Mouse (Mus musculus): ENCODE data around the gene Rapsn. TPM values are rescaled to one million over a fixed set of nuclear protein-coding genes. Genes with fewer than 3 reads are reported as not detected.

The Rapsn gene
- polyA plus RNA-seq, 1 experiment from 2014 or later = 2.6 TPM

GRCm38 (mm10) chr2:91058435-91058834 is 23.0 kb downstream of the Rapsn start:
- H3K9ac ChIP-seq = no peak overlapping the region
- peaks cover 9% of the 10 kb centered on the region for H3K4me1 ChIP-seq
- peaks cover 81% of the 10 kb centered on the region for H3K36me3 ChIP-seq (replicated peaks)
- no peaks in the 10 kb centered on the region for H3K9me3 ChIP-seq
- no peak for ATAC-seq (ENCODE audit: low FRiP score)
- H3K27me3 ChIP-seq = no peaks in the 10 kb centered on the region
- 94% methylated on average over 5 of the region's 5 CpGs for WGBS
- no peak overlapping the region for H3K4me2 ChIP-seq
- H3K27ac ChIP-seq = no peak overlapping the region
- no peak overlapping the region for H3K4me3 ChIP-seq (replicated peaks)

GRCm38 (mm10) chr2:91059376-91059775 is 24.0 kb downstream of the Rapsn start:
- no peak for ATAC-seq (ENCODE audit: low FRiP score)
- Histone ChIP-seq H3K4me1 (peaks cover 9% of the 10 kb centered on the region), H3K36me3 (replicated peaks) (peaks cover 91% of the 10 kb centered on the region), H3K9ac (no peak overlapping the region), H3K27me3 (no peaks in the 10 kb centered on the region), H3K27ac (no peak overlapping the region), H3K9me3 (no peaks in the 10 kb centered on the region), H3K4me2 (no peak overlapping the region), H3K4me3 (replicated peaks) (no peak overlapping the region)
- 98% methylated on average over 2 of the region's 2 CpGs for WGBS

DNA sequence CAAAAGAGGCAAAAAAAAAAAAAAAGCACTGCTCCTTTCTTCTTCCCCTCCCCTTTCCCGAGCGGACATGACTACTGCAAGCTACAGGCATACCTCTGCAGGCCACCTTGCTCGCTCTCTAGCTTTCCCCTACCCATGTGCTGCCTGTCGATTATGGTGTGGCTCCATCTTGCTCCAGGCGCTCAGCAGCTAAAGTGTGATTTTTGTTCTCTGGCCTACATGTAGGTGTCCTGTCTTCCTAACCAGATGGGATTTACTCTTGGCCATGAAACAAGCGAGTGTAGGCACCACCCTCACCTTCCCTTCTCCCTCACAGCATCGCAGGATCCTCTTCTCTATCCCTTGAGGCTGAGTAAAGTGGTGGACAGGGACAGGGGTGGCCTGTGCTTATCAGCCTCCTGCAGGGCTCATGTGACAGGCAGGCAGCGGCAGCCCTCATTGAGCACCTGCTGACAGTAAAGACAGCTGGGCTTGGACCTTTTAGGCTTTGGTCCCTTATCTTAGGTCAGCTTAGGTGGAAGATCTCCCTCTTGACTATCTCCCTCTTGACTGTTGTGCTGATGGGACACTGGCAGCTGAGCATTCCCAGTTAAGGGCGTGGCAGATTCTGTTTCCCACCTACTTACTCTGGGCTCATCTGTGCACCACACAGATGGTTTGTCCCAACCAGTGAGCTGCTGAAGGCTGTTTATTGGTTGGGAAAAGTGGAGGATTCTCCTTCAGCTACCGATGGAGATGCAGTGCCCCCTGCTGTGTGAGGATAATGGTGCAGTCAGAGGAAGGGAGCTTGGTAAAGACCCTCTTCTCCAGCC is 25.3 kb downstream of the Rapsn start:
- peak; percentile 40; the same call in 1 of the 2 replicates for ATAC-seq (ENCODE audit: low FRiP score)
- no peaks in the 10 kb centered on the region for H3K9me3 ChIP-seq
- H3K9ac ChIP-seq = no peak overlapping the region
- no peaks in the 10 kb centered on the region for H3K4me1 ChIP-seq
- no peak overlapping the region for H3K4me3 ChIP-seq (replicated peaks)
- H3K27ac ChIP-seq = no peak overlapping the region
- H3K4me2 ChIP-seq = no peak overlapping the region
- 81% methylated on average over 10 of the region's 10 CpGs for WGBS
- H3K27me3 ChIP-seq = no peaks in the 10 kb centered on the region
- H3K36me3 ChIP-seq (replicated peaks) = peaks cover 94% of the 10 kb centered on the region

DNA sequence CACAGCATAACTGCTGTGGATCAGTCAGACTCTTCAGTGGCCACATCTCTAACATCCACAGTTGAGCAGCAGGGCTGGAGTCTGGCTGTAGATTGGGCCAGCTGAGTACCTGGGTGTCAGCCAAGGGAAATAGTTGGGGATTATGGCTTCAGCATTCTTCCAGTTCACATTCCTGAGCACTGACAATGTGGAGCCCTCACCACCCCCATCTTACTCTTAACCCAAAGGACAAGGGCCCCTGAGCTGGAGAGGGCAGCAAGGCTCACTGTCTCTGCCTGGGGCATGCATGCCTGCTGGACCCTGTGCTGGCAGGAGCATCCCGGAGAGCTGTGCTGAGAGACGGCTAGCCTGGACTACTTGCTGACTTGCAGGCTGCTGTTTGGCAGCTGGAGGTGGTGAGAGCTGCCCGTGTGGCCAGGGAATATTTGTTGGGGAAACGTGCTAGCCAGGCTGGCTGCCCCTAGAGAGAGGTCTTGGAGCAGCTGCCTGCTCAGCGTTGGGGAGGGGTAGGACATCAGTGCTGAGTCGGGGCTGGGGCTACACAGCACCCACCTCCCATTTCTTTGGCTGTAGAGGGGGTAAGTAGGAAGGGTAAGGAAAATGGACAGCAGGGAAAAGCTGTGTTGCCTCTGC is 26.5 kb downstream of the Rapsn start:
- Histone ChIP-seq H3K9ac (no peak overlapping the region), H3K4me1 (no peaks in the 10 kb centered on the region), H3K4me2 (no peak overlapping the region), H3K9me3 (no peaks in the 10 kb centered on the region), H3K27me3 (no peaks in the 10 kb centered on the region), H3K36me3 (replicated peaks) (peaks cover 85% of the 10 kb centered on the region), H3K4me3 (replicated peaks) (no peak overlapping the region), H3K27ac (0 out of 2 replicates have a peak overlapping the region, but pooled peaks have one; percentile 19)
- ATAC-seq (ENCODE audit: low FRiP score) = no peak
- WGBS = 88% methylated on average over 6 of the region's 6 CpGs

DNA sequence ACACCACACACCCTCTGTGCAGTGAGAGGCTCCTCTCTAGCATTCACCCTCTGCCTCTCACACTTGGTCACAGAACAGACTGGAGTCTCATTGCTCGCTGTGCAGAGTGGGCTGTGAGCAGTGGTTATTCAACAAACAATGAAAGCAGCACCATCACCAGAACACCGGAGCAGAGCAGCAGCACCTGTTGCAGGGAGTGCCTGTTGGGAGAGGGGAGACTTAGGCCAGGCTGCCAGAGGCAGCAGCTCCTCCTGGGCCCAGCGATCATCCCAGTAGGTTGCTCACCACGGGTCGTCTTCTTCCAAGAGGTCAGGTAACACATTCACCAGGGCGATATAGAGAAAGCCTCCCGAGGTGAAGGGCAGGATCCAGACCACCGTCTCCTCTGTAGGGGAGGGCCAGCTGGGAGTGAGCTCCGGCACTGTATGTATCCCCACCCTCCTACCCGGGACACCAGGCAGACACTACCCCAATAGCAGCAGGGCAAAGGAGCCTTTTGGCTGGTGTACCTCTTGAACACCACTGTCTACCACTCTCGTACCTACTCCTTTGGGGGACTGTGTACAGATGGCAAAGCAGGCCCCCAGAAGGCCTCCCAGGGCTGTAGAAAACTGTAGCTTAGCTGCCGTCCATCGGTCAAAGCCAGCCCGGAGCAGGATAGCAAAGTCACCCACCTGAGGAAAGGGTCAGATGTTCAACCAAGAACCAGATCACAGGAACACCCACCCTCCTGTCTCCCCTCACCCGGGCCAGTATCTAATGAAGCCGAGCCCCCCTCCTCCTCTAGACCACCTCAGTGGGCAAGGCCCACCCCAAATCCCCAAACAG is 27.6 kb downstream of the Rapsn start:
- no peak overlapping the region for H3K27ac ChIP-seq
- H3K9ac ChIP-seq = no peak overlapping the region
- no peak for ATAC-seq (ENCODE audit: low FRiP score)
- H3K4me1 ChIP-seq = no peaks in the 10 kb centered on the region
- no peaks in the 10 kb centered on the region for H3K27me3 ChIP-seq
- WGBS = 89% methylated on average over 16 of the region's 16 CpGs
- peaks cover 74% of the 10 kb centered on the region for H3K36me3 ChIP-seq (replicated peaks)
- H3K4me2 ChIP-seq = no peak overlapping the region
- no peaks in the 10 kb centered on the region for H3K9me3 ChIP-seq
- no peak overlapping the region for H3K4me3 ChIP-seq (replicated peaks)

DNA sequence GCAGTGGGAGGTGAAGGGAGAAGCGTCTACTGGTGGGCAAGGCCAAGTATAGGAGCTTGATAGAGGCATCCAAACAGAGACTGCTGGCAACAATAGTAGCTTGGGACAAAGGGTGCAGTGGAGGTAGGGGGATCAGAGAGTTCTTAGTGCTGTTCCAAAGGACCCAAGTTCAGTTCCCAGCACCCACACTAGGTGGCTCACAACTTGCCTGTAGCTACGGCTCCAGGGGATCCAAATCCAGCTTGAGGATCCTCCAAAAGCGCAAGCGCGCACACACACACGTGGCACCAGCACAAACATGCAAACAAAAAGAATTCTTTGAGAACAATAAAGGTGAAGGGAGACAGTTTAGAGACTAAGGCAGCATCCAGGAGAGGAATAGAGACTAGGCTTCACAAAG is 28.8 kb downstream of the Rapsn start:
- Histone ChIP-seq H3K9me3 (no peaks in the 10 kb centered on the region), H3K27me3 (no peaks in the 10 kb centered on the region; the same call in 1 of the 2 replicates), H3K4me3 (replicated peaks) (no peak overlapping the region), H3K9ac (no peak overlapping the region), H3K27ac (no peak overlapping the region), H3K4me2 (no peak overlapping the region), H3K36me3 (replicated peaks) (peaks cover 62% of the 10 kb centered on the region), H3K4me1 (peaks cover 10% of the 10 kb centered on the region)
- ATAC-seq (ENCODE audit: low FRiP score) = no peak
- 85% methylated on average over 6 of the region's 6 CpGs for WGBS

GRCm38 (mm10) chr2:91065544-91065943 is 30.1 kb downstream of the Rapsn start:
- H3K4me2 ChIP-seq = no peak overlapping the region
- 45% methylated on average over 3 of the region's 3 CpGs for WGBS
- no peak overlapping the region for H3K4me3 ChIP-seq (replicated peaks)
- ATAC-seq (ENCODE audit: low FRiP score) = no peak
- peaks cover 51% of the 10 kb centered on the region for H3K36me3 ChIP-seq (replicated peaks)
- no peaks in the 10 kb centered on the region; the same call in 1 of the 2 replicates for H3K27me3 ChIP-seq
- no peaks in the 10 kb centered on the region for H3K9me3 ChIP-seq
- H3K27ac ChIP-seq = no peak overlapping the region
- no peak overlapping the region for H3K9ac ChIP-seq
- peaks cover 17% of the 10 kb centered on the region for H3K4me1 ChIP-seq

DNA sequence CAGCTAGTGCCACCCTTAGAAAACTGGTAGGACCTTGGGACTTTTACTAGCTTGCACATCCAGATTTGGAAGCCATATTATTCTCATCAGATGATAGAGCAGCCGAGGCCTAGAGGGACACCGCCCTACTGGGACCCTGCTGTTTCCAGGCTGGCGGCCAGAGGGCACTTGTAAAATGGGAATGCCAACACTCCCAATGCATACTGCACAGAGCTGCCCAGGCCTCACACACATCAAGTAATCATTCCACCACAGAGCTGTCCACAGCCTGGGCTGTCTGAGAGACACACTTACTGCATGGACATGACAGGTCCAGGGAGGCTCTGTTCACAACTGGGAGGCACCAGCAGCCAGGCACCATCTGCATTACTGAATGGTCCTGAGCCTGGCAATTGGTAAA is 31.0 kb downstream of the Rapsn start:
- no peaks in the 10 kb centered on the region for H3K9me3 ChIP-seq
- H3K4me3 ChIP-seq (replicated peaks) = no peak overlapping the region
- H3K4me2 ChIP-seq = no peak overlapping the region
- H3K4me1 ChIP-seq = peaks cover 24% of the 10 kb centered on the region
- H3K36me3 ChIP-seq (replicated peaks) = peaks cover 42% of the 10 kb centered on the region
- 94% methylated on average over 3 of the region's 3 CpGs for WGBS
- ATAC-seq (ENCODE audit: low FRiP score) = no peak
- no peak overlapping the region for H3K9ac ChIP-seq
- no peak overlapping the region for H3K27ac ChIP-seq
- no peaks in the 10 kb centered on the region; the same call in 1 of the 2 replicates for H3K27me3 ChIP-seq

DNA sequence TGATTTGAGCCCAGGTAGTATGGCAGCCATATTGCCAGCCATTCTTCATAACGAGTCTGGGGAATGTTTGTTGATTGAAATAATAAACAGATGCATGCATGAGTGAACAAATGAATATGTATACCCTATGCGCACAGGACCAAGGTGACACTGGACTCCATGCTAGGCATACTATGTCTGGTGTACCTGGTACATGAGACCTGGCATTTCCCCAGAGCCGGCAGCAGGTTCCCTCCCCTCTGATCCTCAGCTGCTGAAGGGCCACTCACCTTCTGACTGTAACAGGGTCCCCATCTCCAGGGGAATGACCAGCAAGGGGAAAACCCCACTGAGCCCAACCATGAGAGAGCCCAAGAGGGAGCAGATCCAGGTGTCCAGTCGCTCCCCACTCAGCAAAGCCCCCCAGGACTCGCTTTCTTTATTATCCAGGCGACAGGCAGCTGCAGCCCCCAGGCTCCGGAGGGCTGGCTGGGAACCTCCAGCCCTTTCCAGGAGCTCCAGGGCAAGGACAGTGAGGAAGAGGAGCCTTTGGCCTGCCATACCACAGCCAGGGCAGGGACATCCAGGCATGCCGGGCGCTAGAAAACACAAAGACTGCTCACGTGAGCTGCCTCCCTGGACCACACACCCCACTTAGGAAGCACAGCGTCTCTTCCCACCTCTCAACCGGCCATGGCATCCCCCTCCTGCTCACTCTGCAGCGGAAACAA is 32.9 kb downstream of the Rapsn start:
- Histone ChIP-seq H3K27ac (no peak overlapping the region), H3K4me1 (peaks cover 24% of the 10 kb centered on the region), H3K27me3 (no peaks in the 10 kb centered on the region; the same call in 1 of the 2 replicates), H3K36me3 (replicated peaks) (peaks cover 23% of the 10 kb centered on the region), H3K9ac (0 out of 2 replicates have a peak overlapping the region, but pooled peaks have one; percentile 18), H3K4me2 (peak overlapping the region; percentile 82), H3K4me3 (replicated peaks) (peak overlapping the region; percentile 73), H3K9me3 (no peaks in the 10 kb centered on the region)
- WGBS = 64% methylated on average over 13 of the region's 13 CpGs
- ATAC-seq (ENCODE audit: low FRiP score) = no peak

DNA sequence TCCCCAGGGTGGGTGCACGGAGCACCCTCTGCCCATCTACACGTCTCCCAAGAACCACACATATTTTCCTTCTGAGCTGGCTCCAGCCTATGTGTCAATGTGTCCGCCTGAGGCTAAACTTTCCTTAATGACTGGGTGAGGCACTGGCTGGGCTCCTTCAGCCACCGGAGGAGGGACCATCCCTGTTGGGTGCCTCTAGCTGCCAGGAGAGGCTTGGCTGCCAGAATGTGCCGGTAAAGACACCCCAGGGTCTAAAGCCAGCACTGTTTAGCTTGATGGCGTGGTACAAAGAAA is 33.4 kb downstream of the Rapsn start:
- Histone ChIP-seq H3K4me1 (peaks cover 24% of the 10 kb centered on the region), H3K27me3 (no peaks in the 10 kb centered on the region; the same call in 1 of the 2 replicates), H3K9ac (0 out of 2 replicates have a peak overlapping the region, but pooled peaks have one; percentile 18), H3K4me2 (peak overlapping the region; percentile 82), H3K9me3 (no peaks in the 10 kb centered on the region), H3K4me3 (replicated peaks) (peak overlapping the region; percentile 73), H3K27ac (no peak overlapping the region), H3K36me3 (replicated peaks) (peaks cover 18% of the 10 kb centered on the region)
- ATAC-seq (ENCODE audit: low FRiP score) = no peak
- 47% methylated on average over 6 of the region's 6 CpGs for WGBS

DNA sequence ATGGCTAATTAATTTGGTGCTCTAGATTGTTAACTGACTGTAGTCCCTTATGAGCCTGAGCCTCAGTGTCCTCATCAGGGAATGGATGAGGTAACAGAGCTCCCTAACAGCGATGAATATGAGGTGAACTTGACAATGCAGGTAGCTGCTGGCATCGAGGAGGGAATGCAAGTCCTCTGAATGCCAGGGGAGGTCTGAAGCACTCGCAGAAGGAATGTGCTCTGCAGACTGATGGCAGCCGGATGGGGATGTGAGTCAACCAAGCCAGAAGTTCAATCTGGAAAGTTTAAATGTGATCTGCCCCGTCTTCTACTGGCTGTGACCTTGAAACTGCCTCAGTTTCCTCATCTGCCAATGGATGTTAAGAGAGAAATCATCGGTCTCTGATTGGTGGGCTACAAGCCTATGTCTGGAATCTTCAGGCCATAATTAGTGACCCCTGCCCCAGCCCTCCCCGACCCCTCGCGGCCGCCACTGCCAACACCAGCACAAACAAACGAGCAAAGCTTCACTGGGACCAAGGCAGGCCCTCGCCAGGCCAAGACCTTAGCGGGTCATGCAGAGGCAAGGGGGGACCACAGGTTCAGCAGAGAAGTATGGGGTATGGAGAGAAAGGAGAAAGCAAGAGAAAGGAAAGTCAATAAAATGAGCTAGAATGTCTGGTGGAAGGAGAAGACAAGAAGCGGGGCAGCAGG is 34.0 kb downstream of the Rapsn start:
- Histone ChIP-seq H3K36me3 (replicated peaks) (peaks cover 12% of the 10 kb centered on the region), H3K4me1 (peaks cover 24% of the 10 kb centered on the region), H3K27me3 (no peaks in the 10 kb centered on the region; the same call in 1 of the 2 replicates), H3K9me3 (no peaks in the 10 kb centered on the region), H3K9ac (peak overlapping the region; percentile 76), H3K4me3 (replicated peaks) (peak overlapping the region; percentile 73), H3K27ac (0 out of 2 replicates have a peak overlapping the region, but pooled peaks have one; percentile 76), H3K4me2 (peak overlapping the region; percentile 82)
- 11% methylated on average over 14 of the region's 14 CpGs for WGBS
- ATAC-seq (ENCODE audit: low FRiP score) = peak; percentile 1; the same call in 1 of the 2 replicates
